Mouse (Mus musculus) ovary, postnatal 10 days (tissue): ENCODE results near the gene 1700016D06Rik.

Experiments used
- DNase-seq: peaks from one replicate; pipeline ENCODE4 v3.0.0; 2022; ENCODE audit warnings: low spot score

1700016D06Rik gene

GRCm38 (mm10) chr8:11634331-11635011 is 66.4 kb downstream of the 1700016D06Rik start:
- DNase-seq: no peak

- no peak for DNase-seq
Measured at GRCm38 (mm10) chr8:11633414-11633813, 67.4 kb downstream of the 1700016D06Rik start.

GRCm38 (mm10) chr8:11632406-11632805 is 68.5 kb downstream of the 1700016D06Rik start:
- DNase-seq: peak; percentile 18

- no peak for DNase-seq
Measured at GRCm38 (mm10) chr8:11629206-11629605, 71.7 kb downstream of the 1700016D06Rik start.

GRCm38 (mm10) chr8:11628506-11629132 is 72.2 kb downstream of the 1700016D06Rik start:
- no peak for DNase-seq

- DNase-seq: no peak
Measured at GRCm38 (mm10) chr8:11627717-11628116, 73.1 kb downstream of the 1700016D06Rik start.

GRCm38 (mm10) chr8:11625084-11625483 is 75.8 kb downstream of the 1700016D06Rik start:
- no peak for DNase-seq

GRCm38 (mm10) chr8:11619091-11619490 is 81.8 kb downstream of the 1700016D06Rik start:
- DNase-seq: no peak

- DNase-seq: no peak
Measured at GRCm38 (mm10) chr8:11618063-11618462, 82.8 kb downstream of the 1700016D06Rik start.

- DNase-seq: peak; percentile 16
Measured at GRCm38 (mm10) chr8:11616294-11616693, 84.6 kb downstream of the 1700016D06Rik start.

- no peak for DNase-seq
Measured at GRCm38 (mm10) chr8:11614126-11614835, 86.6 kb downstream of the 1700016D06Rik start.

GRCm38 (mm10) chr8:11608848-11609247 is 92.0 kb downstream of the 1700016D06Rik start:
- DNase-seq: no peak
